Mouse (Mus musculus): Measurements from ENCODE around the gene Guca2a.

DNA sequence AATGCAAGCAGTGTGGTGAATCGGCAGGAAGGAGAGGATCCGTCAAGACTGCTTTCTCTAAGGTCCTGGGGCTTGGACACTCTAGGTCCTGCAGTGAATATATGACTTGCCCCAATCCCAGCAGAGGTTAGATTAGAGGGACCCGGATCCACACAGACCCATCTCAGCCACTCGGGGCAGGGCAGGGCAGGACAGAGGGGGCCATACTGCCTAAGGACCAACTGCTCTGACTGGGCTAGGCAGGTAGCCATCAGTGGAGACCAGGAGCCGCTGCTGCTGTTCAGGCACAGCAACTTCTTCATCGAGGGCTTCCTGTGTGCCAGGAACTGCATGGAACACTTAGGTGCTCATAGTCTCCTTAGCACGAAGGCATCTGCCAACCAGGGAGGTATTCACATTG lies 773 bp upstream of the Guca2a start:
- TF ChIP-seq CTCF (IDR thresholded peaks at IDR 0.05; ENCODE audit: low read depth): no peak
- no peak for TF ChIP-seq EP300 (IDR thresholded peaks at IDR 0.05; ENCODE audit: low read depth)
